Mouse (Mus musculus) heart, adult 10 weeks (tissue): ENCODE results near the gene Mcm9. TPM values are rescaled to one million over a fixed set of nuclear protein-coding genes. Genes with fewer than 3 reads are reported as not detected.

Source experiments
- polyA plus RNA-seq: library from polyadenylated mRNA; stranded (reverse); fragments of 350-450 nt; fragmentation: Illumina TruSeq; extraction: RNeasy Lipid Tissue Mini Kit (QIAGEN cat#74804); gene quantifications from one replicate; pipeline ENCODE4 v1.2.3, GENCODE M21; 2014; ENCODE audit warnings: low read depth, low replicate concordance

Mcm9 gene
- polyA plus RNA-seq = 5.0 TPM

GRCm38 (mm10) chr10:53630339-53630738, at the start of gene Mcm9:
TSS of gene Mcm9 (minus strand) at chr10:53630439.

GRCm38 (mm10) chr10:53596677-53597120, 33.5 kb downstream of the Mcm9 start, which contains the start of gene Asf1a:
TSS of gene Asf1a (plus strand) at chr10:53596757.

Other genes with a start within 250 kb of the Mcm9 start
- gene Asf1a, start 33.7 kb downstream of the Mcm9 start, polyA plus RNA-seq = 26.8 TPM
- gene Fam184a, start 120.7 kb upstream of the Mcm9 start, polyA plus RNA-seq = 1.8 TPM